Mouse (Mus musculus) neural tube, embryonic 13.5 days (tissue): ENCODE results near the gene Smok3c. TPM values are rescaled to one million over a fixed set of nuclear protein-coding genes. Genes with fewer than 3 reads are reported as not detected.
"Not testable (repeated sequence)": the region's sequence is repeated elsewhere in the genome, so short reads cannot be mapped to it uniquely, and the experiment has no call there.

Source experiments
- ATAC-seq: fragments of 200-750 bp; cut with Nextera tagmentation; 2 replicates; pipeline ENCODE4 v1.8.0; 2017; ENCODE audit warnings: low read depth, mild to moderate bottlenecking, moderate TSS enrichment, moderate library complexity
- H3K27ac ChIP-seq: fragments of 300-500 bp; sonication (generic); replicated peaks from 2 replicates; pipeline ENCODE4 v1.5.1; 2015; ENCODE audit warnings: moderate library complexity, mild to moderate bottlenecking, inconsistent platforms
- H3K27me3 ChIP-seq: fragments of 300-500 bp; sonication (generic); 2 replicates; pipeline ENCODE4 v1.6.1; 2015; ENCODE audit warnings: mild to moderate bottlenecking, inconsistent platforms
- H3K36me3 ChIP-seq: fragments of 300-500 bp; sonication (generic); 2 replicates; pipeline ENCODE4 v1.6.1; 2015; ENCODE audit warnings: mild to moderate bottlenecking, inconsistent platforms
- H3K4me1 ChIP-seq: fragments of 300-500 bp; sonication (generic); replicated peaks from 2 replicates; pipeline ENCODE4 v1.6.1; 2015; ENCODE audit warnings: inconsistent platforms
- H3K4me2 ChIP-seq: fragments of 300-500 bp; sonication (generic); 2 replicates; pipeline ENCODE4 v1.6.1; 2015; ENCODE audit warnings: inconsistent platforms, mild to moderate bottlenecking, moderate library complexity
- H3K4me3 ChIP-seq: fragments of 300-500 bp; sonication (generic); 2 replicates; pipeline ENCODE4 v1.5.1; 2015; ENCODE audit warnings: mild to moderate bottlenecking, inconsistent platforms
- H3K9ac ChIP-seq: fragments of 300-500 bp; sonication (generic); 2 replicates; pipeline ENCODE4 v1.6.1; 2015; ENCODE audit warnings: moderate library complexity, mild to moderate bottlenecking, inconsistent platforms
- H3K9me3 ChIP-seq: fragments of 300-500 bp; sonication (generic); 2 replicates; pipeline ENCODE4 v1.6.1; 2016; ENCODE audit warnings: inconsistent platforms
- WGBS: fragments of 180-500 bp; shearing (Covaris S2); methylation state at CpG from one replicate; pipeline ENCODE4 v1.1.7; 2015; 5-methylcytosine and 5-hydroxymethylcytosine counted together
- polyA plus RNA-seq: library from polyadenylated mRNA; unstranded; fragments of >200 nt; fragmentation: Nextera tagmentation; extraction: Ambion mirVana; gene quantifications from 2 replicates; pipeline ENCODE4 v1.2.1, GENCODE M21; 2015

The Smok3c gene
- polyA plus RNA-seq, 1 experiment from 2014 or later: not detected

DNA sequence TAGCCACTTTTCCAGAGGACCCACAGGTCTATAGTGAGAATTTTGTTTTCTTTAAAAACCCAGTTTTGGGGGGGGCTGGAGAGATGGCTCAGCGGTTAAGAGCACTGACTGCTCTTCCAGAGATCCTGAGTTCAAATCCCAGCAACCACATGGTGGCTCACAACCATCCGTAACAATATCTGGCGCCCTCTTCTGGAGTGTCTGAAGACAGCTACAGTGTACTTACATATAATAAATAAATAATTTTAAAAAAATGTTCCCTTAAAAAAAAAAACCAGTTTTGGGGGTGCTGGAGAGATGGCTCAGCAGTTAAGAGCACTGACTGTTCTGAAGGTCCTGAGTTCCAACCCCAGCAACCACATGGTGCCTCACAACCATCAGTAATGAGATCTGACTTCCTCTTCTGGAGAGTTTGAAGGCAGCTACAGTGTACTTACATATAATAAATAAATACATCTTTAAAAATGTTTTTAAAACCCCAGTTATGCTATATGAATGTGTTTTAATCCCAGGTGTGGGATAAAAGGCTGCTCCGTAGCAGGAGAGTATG lies 56.9 kb downstream of the Smok3c start:
- 65% methylated on average over 4 of the region's 4 CpGs for whole genome bisulfite sequencing

More for the DNA sequence above, 56.9 kb downstream of the Smok3c start:
- H3K4me3 ChIP-seq, ATAC-seq, H3K9me3 ChIP-seq, H3K27ac ChIP-seq, H3K4me2 ChIP-seq, H3K4me1 ChIP-seq, H3K9ac ChIP-seq, H3K27me3 ChIP-seq: not testable (repeated sequence)
- peaks cover 17% of the 10 kb centered on the region for H3K36me3 ChIP-seq

Other genes starting within 250 kb of the Smok3c start
- gene Pilra, start 216.9 kb upstream of the Smok3c start, polyA plus RNA-seq: 0.15 and 1.3 TPM in 2 replicates
- not detected in 2 replicates for gene Pilrb1, start 195.1 kb upstream of the Smok3c start, polyA plus RNA-seq
- 0.27 TPM in 1 of 2 replicates, not detected in the other for gene Pilrb2, start 181.4 kb upstream of the Smok3c start, polyA plus RNA-seq
- gene Cyp3a13, start 131.6 kb upstream of the Smok3c start, polyA plus RNA-seq: not detected in 2 replicates
- 0.21 and 0.27 TPM in 2 replicates for gene Gjc3, start 90.1 kb upstream of the Smok3c start, polyA plus RNA-seq
- not detected in 2 replicates for gene Azgp1, start 71.7 kb upstream of the Smok3c start, polyA plus RNA-seq
- gene Smok3a, start 31.9 kb upstream of the Smok3c start, polyA plus RNA-seq: not detected in 2 replicates
- not detected in 2 replicates for gene Smok3b, start 31.8 kb upstream of the Smok3c start, polyA plus RNA-seq
- gene Zkscan1, start 31.9 kb downstream of the Smok3c start, polyA plus RNA-seq: 26.1 and 26.5 TPM in 2 replicates
- gene Zscan21, start 63.7 kb downstream of the Smok3c start, polyA plus RNA-seq: 96.3 and 98.2 TPM in 2 replicates
- gene Zfp113, start 102.5 kb downstream of the Smok3c start, polyA plus RNA-seq: 27.8 and 32.2 TPM in 2 replicates
- 307 and 311 TPM in 2 replicates for gene Cops6, start 107.9 kb downstream of the Smok3c start, polyA plus RNA-seq
- gene Ap4m1, start 118.8 kb downstream of the Smok3c start, polyA plus RNA-seq: 21.6 and 23.5 TPM in 2 replicates
- 96.3 and 104 TPM in 2 replicates for gene Mcm7, start 119.2 kb downstream of the Smok3c start, polyA plus RNA-seq
- gene Taf6, start 134.3 kb downstream of the Smok3c start, polyA plus RNA-seq: 81.7 and 85.6 TPM in 2 replicates
- 34.0 and 37.3 TPM in 2 replicates for gene Cnpy4, start 134.3 kb downstream of the Smok3c start, polyA plus RNA-seq
- gene Mblac1, start 141.1 kb downstream of the Smok3c start, polyA plus RNA-seq: 12.9 and 13.5 TPM in 2 replicates
- gene Nxpe5, start 172.7 kb downstream of the Smok3c start, polyA plus RNA-seq: not detected in 2 replicates
- gene Lamtor4, start 202.3 kb downstream of the Smok3c start, polyA plus RNA-seq: 89.7 and 94.5 TPM in 2 replicates
- gene BC037034, start 210.8 kb downstream of the Smok3c start, polyA plus RNA-seq: 17.3 and 18.3 TPM in 2 replicates
- 3.2 TPM in 2 replicates for gene Gal3st4, start 219.6 kb downstream of the Smok3c start, polyA plus RNA-seq
- 0.08 TPM in 1 of 2 replicates, not detected in the other for gene Gm43720, start 226.8 kb downstream of the Smok3c start, polyA plus RNA-seq
- gene Gpc2, start 226.8 kb downstream of the Smok3c start, polyA plus RNA-seq: 184 and 198 TPM in 2 replicates
- 3.6 and 4.4 TPM in 2 replicates for gene Stag3, start 227.0 kb downstream of the Smok3c start, polyA plus RNA-seq